Mouse (Mus musculus) adrenal gland (tissue): ENCODE data around the gene Trrap.
"Not testable (repeated sequence)": the region's sequence is repeated elsewhere in the genome, so short reads cannot be mapped to it uniquely, and the experiment has no call there.

Experiments
- intact Hi-C: fragments of 180-260 bp; cut with DNase I; formaldehyde crosslinking; loops from one replicate; pipeline ENCODE4 v1.15.1; 2025
- long read RNA-seq, 2 experiments: library from polyadenylated mRNA; unstranded; transcript quantifications; one replicate each; pipeline ENCODE4 v2.0.0; 2020; ENCODE audit warnings: borderline replicate concordance in 1 of 2; ENCODE audit not compliant: insufficient replicate concordance in 1 of 2

Gene Trrap
- long read RNA-seq, experiment 1, partial matches to known transcripts = 3 of 6 reads
- long read RNA-seq, experiment 1, other reads (novel, unspliced or antisense) = 0 of 6 reads
- long read RNA-seq, experiment 2, partial matches to known transcripts = 3 of 6 reads
- long read RNA-seq, experiment 2, other reads (novel, unspliced or antisense) = 1 of 6 reads

DNA sequence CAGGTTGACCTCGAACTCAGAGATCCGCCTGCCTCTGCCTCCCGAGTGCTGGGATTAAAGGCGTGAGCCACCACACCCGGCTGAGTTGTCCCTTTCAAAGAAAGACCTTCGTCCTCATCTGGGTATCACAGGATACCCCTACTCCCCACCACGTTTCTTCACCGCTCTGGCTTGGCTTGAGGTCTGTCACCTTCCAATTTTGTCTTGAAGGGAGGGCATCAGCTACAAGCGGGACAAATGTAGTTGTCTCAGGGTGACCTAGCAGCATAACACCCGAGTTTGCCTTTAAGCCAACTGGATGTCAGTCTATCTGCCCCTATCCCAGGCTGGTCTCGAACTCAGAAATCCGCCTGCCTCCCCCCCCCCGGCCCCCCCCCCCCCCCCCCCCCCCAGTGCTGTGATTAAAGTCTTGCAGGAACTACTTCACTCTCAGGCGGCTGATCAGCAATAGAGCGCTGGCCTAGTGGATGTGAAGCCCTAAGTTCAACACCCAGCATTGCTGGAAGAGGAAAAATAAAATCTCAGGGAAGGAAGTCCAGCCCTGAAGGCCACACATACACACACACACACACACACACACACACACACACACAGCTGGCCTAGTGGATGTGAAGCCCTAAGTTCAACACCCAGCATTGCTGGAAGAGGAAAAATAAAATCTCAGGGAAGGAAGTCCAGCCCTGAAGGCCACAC, at the start of gene Trrap:
Gene Trrap (plus strand): TSS at position 627 of the 693 bp plus-strand sequence.
- intact Hi-C loops = not testable (repeated sequence)

- intact Hi-C loops = no loop called here
Measured at GRCm38 (mm10) chr5:144719781-144720180, 47.8 kb upstream of the Trrap start.

GRCm38 (mm10) chr5:144720281-144720680, 47.3 kb upstream of the Trrap start:
- intact Hi-C loops = no loop called here

- intact Hi-C loops = no loop called here
Measured at GRCm38 (mm10) chr5:144724926-144725325, 42.6 kb upstream of the Trrap start.

DNA sequence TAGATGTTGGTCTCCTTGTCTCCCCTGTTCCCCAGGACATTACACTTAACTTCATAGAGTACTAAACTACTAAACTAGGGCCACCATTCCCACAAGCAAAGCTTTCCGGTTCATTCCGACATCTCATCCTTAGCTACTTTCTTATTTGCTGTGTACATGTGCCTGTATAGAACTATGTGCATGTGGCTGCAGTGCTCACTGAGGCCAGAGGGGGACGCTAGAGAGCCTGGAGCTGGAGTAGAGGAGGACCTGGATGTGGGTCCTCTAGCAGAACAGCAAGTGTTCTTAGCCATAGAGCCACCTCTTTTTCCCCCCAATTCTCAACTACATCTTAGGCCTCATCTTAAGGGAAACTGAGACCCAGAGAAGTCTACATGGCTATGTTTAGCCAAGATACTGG, 42.0 kb upstream of the Trrap start:
- intact Hi-C loops = no loop called here

DNA sequence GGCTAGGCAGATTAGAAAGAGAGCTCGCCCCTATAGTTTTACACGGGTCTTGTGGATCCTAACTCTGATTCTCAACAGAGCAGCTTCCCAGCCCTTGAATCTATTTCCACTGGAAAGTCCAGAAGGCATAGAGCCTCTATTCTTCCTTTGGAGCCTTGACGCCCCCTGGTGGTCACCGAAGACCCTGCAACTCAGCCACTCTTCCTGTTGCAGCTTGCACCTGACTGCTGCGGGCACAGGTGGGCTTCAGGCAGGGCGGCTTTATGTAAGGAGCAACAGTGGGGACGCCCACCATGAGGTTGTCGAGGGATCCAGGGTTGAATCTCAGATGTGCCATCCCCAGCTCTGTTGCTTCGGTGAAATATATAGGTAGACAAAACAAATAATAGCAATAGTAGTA, 40.4 kb upstream of the Trrap start:
- intact Hi-C loops = loop anchor here (2.0 kb wide), 1 partner anchor 258 kb away; no protein-coding TSS in a partner anchor

GRCm38 (mm10) chr5:144728237-144728636, 39.3 kb upstream of the Trrap start:
- intact Hi-C loops = no loop called here

- intact Hi-C loops = no loop called here
Measured at GRCm38 (mm10) chr5:144729216-144729615, 38.3 kb upstream of the Trrap start.

DNA sequence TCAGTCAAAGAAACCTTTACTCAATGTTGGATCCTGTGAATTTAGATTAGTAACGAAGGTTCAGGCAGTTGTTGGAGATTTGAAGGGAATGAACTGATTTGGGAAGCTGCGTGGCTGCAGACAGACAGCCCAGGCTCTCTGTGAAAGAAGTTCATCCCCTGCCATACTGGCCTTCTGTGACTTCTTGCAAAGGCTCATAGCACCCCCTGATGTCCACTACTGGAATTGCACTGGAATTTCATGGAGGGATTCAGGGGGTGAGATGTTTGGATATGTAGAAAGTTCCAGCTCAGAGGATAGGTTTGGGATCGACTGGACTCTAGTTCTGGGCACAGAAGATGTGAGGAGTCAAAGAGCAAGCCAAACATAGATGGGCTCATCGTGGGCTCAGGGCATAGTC, 33.6 kb upstream of the Trrap start:
- intact Hi-C loops = loop anchor here (2.0 to 10.0 kb wide), 2 partner anchors 345 to 499 kb away; no protein-coding TSS in a partner anchor

GRCm38 (mm10) chr5:144734949-144735348, 32.6 kb upstream of the Trrap start:
- intact Hi-C loops = loop anchor here (2.0 to 10.0 kb wide), 2 partner anchors 346 to 500 kb away; no protein-coding TSS in a partner anchor

DNA sequence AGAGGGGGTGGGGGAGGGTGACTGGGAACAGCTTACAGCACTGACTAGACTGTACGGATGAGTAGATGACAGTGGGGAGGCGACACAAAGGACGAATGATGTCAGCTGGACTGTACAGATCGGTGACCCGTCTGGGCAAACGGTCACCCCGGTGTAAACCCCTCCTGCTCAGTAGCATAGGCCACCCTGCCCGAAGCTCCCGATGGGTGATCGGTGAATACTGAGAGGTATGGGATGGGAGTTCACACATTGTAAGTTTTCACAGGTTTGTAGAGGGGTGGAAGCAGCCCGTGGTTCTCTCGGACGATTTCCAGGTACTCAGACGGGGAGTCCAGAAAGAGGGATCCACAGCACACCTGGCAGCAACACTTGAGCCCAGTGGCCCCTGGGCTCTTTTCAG, 30.4 kb upstream of the Trrap start:
- intact Hi-C loops = loop anchor here (10.0 kb wide), 1 partner anchor 502 kb away; no protein-coding TSS in a partner anchor

GRCm38 (mm10) chr5:144752432-144752831, 15.1 kb upstream of the Trrap start:
- intact Hi-C loops = loop anchor here (10.0 kb wide), 1 partner anchor 488 kb away; no protein-coding TSS in a partner anchor

DNA sequence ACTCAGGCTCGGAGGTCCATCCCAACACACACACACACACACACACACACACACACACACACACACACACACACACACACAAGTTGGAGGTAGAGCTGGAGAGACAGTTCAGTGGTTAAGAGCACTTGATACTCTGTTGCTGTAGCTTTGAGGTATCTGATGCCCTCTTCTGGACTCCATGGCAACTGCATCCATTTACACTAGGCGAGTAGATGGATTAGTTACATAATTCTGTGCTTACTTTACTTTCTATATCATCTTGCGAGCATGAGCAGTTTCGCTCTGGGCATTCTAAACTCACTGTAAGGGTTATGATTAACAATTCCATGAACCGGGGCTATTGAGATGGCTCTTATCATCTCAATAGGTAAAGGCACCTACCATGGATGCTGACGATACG, 14.5 kb upstream of the Trrap start:
- intact Hi-C loops = loop anchor here (10.0 kb wide), 1 partner anchor 488 kb away; no protein-coding TSS in a partner anchor

DNA sequence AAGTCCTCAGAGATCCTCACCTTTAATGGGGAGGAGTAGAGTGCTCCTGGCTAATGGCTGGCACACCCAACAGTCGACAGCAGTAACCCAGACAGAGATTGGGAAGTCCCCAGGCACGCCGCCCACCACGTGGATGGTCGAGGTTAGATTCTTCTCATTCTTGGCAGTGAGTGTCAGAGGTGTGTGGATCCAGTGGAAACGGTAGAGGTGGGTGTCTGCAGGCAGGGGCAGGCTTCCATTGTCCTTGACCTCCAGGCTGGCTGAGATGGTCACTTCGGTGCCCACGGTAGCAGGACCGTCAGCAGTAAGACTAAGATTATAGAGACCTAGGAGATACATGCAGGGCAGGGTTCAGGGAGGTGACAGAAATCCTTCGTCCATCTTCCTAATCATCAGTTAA, 12.3 kb upstream of the Trrap start:
- intact Hi-C loops = loop anchor here (10.0 kb wide), 1 partner anchor 490 kb away; no protein-coding TSS in a partner anchor

DNA sequence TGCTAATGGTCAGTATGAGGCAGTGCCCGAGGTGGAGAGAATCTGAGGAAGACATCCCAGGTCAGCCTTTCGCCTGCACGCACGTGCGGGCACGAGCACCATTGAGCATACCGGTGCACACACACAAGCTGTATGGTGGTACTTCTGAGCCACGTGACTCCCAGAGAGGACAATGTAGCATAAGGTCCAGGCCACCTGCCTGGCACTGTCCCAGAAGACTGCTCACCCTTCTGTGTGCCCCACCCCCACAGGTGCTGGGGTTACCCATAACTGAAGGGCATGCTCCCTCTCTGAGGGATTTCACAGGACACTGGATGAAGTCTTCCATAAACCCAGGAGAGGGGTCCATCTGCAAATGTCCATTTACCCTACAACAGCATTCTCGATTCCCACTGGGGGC, 10.1 kb upstream of the Trrap start:
- intact Hi-C loops = loop anchor here (10.0 kb wide), 1 partner anchor 493 kb away; no protein-coding TSS in a partner anchor

DNA sequence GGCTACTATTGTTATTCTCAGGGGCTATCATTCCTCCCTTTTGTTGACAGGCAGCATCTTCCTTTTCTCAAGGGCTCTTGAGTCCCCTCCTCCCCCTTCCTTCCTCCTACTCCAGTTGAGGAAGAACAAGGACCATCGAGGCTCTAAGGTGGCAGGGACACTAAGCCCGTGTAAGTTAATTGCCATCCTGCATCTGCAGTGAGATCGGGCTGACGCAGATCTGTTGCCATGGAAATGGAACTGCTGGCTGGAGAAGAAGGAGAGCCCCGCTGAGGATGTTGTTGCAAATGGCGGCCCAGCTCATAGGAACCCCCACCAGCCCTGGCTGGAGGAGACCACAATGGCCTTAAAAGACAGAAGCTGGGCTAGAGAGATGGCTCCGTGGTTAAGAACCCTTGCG, 9.1 kb upstream of the Trrap start:
- intact Hi-C loops = loop anchor here (10.0 kb wide), 1 partner anchor 494 kb away; no protein-coding TSS in a partner anchor

- intact Hi-C loops = no loop called here
Measured at GRCm38 (mm10) chr5:144761161-144761868, 6.2 kb upstream of the Trrap start, which contains the start of gene Tmem130. TSS of gene Tmem130 (minus strand) at chr5:144761818.

GRCm38 (mm10) chr5:144766026-144766425, 1.5 kb upstream of the Trrap start:
- intact Hi-C loops = no loop called here

DNA sequence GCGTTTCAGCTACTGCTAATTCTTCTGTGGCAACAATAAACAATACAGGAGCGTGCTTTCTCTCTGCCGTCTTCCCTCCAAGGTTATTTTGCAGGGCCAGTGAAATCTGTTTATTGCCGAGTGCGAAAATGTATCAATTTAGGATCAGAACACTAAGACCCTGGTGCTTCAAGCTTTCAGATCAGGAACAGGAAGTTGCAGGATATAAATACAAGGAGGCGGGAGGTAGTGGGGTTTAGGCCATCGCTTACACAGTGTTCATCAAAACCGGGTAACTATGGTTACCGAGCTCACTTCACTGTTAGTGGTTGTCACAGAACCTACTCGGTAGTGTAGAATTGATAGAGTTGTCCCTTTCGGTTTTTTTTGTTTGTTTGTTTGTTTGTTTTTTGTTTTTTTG, 886 bp upstream of the Trrap start:
- intact Hi-C loops = no loop called here

- intact Hi-C loops = no loop called here
Measured at GRCm38 (mm10) chr5:144767911-144768841, 644 bp downstream of the Trrap start.

DNA sequence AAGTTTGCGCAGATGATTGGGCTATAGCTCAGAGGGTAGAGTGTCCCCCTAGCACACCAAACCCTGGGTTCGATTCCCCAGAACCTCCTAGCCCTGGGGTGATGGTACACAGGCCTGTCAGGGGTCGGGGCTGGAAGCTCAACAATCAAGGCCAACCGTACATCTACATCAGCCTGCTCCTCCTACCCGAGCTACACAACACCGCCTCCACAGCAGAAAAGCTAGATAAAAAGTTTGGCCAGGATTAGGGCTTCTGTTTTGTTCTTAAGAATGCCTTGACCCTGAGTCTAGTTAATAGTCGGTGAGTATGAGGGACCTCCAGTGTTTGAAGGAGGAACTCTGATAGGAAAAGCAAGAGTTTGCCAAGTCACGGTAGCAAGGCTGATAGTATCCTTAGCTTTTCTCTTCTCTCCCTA, 1.5 kb downstream of the Trrap start:
- intact Hi-C loops = no loop called here
